Mouse (Mus musculus): Measurements from ENCODE around the gene Ptch1. TPM values are rescaled to one million over a fixed set of nuclear protein-coding genes. Genes with fewer than 3 reads are reported as not detected.

The Ptch1 gene
- polyA plus RNA-seq, 1 experiment: 5.6 TPM

- Histone ChIP-seq H3K4me3 (ENCODE audit: control insufficient read depth, low read depth, low read length) (no peak overlapping the region), H3K4me1 (ENCODE audit: control insufficient read depth, insufficient read depth, low read length) (peaks cover 4% of the 10 kb centered on the region; the same call in 1 of the 2 replicates), H3K27ac (ENCODE audit: control insufficient read depth, insufficient read depth, low read depth, low read length) (no peak overlapping the region)
Observed at GRCm38 (mm10) chr13:63553436-63553835, 20.0 kb downstream of the Ptch1 start.

GRCm38 (mm10) chr13:63552291-63552932 lies 21.0 kb downstream of the Ptch1 start:
- peaks cover 3% of the 10 kb centered on the region; the same call in 1 of the 2 replicates for H3K4me1 ChIP-seq (ENCODE audit: control insufficient read depth, insufficient read depth, low read length)
- H3K4me3 ChIP-seq (ENCODE audit: control insufficient read depth, low read depth, low read length): no peak overlapping the region
- TF ChIP-seq POLR2A (IDR thresholded peaks at IDR 0.05; ENCODE audit: control insufficient read depth, low read depth, low read length): no peak
- TF ChIP-seq CTCF (IDR thresholded peaks at IDR 0.05; ENCODE audit: control insufficient read depth, insufficient read depth, insufficient replicate concordance, low read depth, low read length): no peak
- no peak overlapping the region for H3K27ac ChIP-seq (ENCODE audit: control insufficient read depth, insufficient read depth, low read depth, low read length)
- no peaks in the 10 kb centered on the region for H3K27me3 ChIP-seq (ENCODE audit: control insufficient read depth, insufficient read depth, low read length)
- no peaks in the 10 kb centered on the region for H3K36me3 ChIP-seq (ENCODE audit: control insufficient read depth, insufficient read depth, low read length)

More at GRCm38 (mm10) chr13:63553436-63553835, 20.0 kb downstream of the Ptch1 start:
- Histone ChIP-seq H3K27me3 (ENCODE audit: control insufficient read depth, insufficient read depth, low read length) (no peaks in the 10 kb centered on the region), H3K36me3 (ENCODE audit: control insufficient read depth, insufficient read depth, low read length) (no peaks in the 10 kb centered on the region)
- TF ChIP-seq POLR2A (IDR thresholded peaks at IDR 0.05; ENCODE audit: control insufficient read depth, low read depth, low read length) (no peak), CTCF (IDR thresholded peaks at IDR 0.05; ENCODE audit: control insufficient read depth, insufficient read depth, insufficient replicate concordance, low read depth, low read length) (no peak)

GRCm38 (mm10) chr13:63551552-63552290 lies 21.7 kb downstream of the Ptch1 start:
- TF ChIP-seq CTCF (IDR thresholded peaks at IDR 0.05; ENCODE audit: control insufficient read depth, insufficient read depth, insufficient replicate concordance, low read depth, low read length) (no peak), POLR2A (IDR thresholded peaks at IDR 0.05; ENCODE audit: control insufficient read depth, low read depth, low read length) (no peak)
- H3K4me1 ChIP-seq (ENCODE audit: control insufficient read depth, insufficient read depth, low read length): peaks cover 3% of the 10 kb centered on the region; the same call in 1 of the 2 replicates
- H3K27ac ChIP-seq (ENCODE audit: control insufficient read depth, insufficient read depth, low read depth, low read length): no peak overlapping the region
- H3K36me3 ChIP-seq (ENCODE audit: control insufficient read depth, insufficient read depth, low read length): no peaks in the 10 kb centered on the region
- H3K27me3 ChIP-seq (ENCODE audit: control insufficient read depth, insufficient read depth, low read length): no peaks in the 10 kb centered on the region
- no peak overlapping the region for H3K4me3 ChIP-seq (ENCODE audit: control insufficient read depth, low read depth, low read length)

GRCm38 (mm10) chr13:63550367-63550766 lies 23.0 kb downstream of the Ptch1 start:
- TF ChIP-seq CTCF (IDR thresholded peaks at IDR 0.05; ENCODE audit: control insufficient read depth, insufficient read depth, insufficient replicate concordance, low read depth, low read length) (no peak), POLR2A (IDR thresholded peaks at IDR 0.05; ENCODE audit: control insufficient read depth, low read depth, low read length) (no peak)
- Histone ChIP-seq H3K4me3 (ENCODE audit: control insufficient read depth, low read depth, low read length) (no peak overlapping the region), H3K27ac (ENCODE audit: control insufficient read depth, insufficient read depth, low read depth, low read length) (no peak overlapping the region), H3K36me3 (ENCODE audit: control insufficient read depth, insufficient read depth, low read length) (no peaks in the 10 kb centered on the region), H3K27me3 (ENCODE audit: control insufficient read depth, insufficient read depth, low read length) (no peaks in the 10 kb centered on the region), H3K4me1 (ENCODE audit: control insufficient read depth, insufficient read depth, low read length) (peaks cover 3% of the 10 kb centered on the region; the same call in 1 of the 2 replicates)

GRCm38 (mm10) chr13:63549210-63549609 lies 24.2 kb downstream of the Ptch1 start:
- Histone ChIP-seq H3K4me3 (ENCODE audit: control insufficient read depth, low read depth, low read length) (no peak overlapping the region), H3K27ac (ENCODE audit: control insufficient read depth, insufficient read depth, low read depth, low read length) (no peak overlapping the region), H3K36me3 (ENCODE audit: control insufficient read depth, insufficient read depth, low read length) (no peaks in the 10 kb centered on the region), H3K4me1 (ENCODE audit: control insufficient read depth, insufficient read depth, low read length) (peaks cover 3% of the 10 kb centered on the region; the same call in 1 of the 2 replicates), H3K27me3 (ENCODE audit: control insufficient read depth, insufficient read depth, low read length) (no peaks in the 10 kb centered on the region)
- no peak for TF ChIP-seq POLR2A (IDR thresholded peaks at IDR 0.05; ENCODE audit: control insufficient read depth, low read depth, low read length)
- no peak for TF ChIP-seq CTCF (IDR thresholded peaks at IDR 0.05; ENCODE audit: control insufficient read depth, insufficient read depth, insufficient replicate concordance, low read depth, low read length)

GRCm38 (mm10) chr13:63548571-63548970 lies 24.8 kb downstream of the Ptch1 start:
- TF ChIP-seq POLR2A (IDR thresholded peaks at IDR 0.05; ENCODE audit: control insufficient read depth, low read depth, low read length) (no peak), CTCF (IDR thresholded peaks at IDR 0.05; ENCODE audit: control insufficient read depth, insufficient read depth, insufficient replicate concordance, low read depth, low read length) (no peak)
- Histone ChIP-seq H3K4me1 (ENCODE audit: control insufficient read depth, insufficient read depth, low read length) (peaks cover 3% of the 10 kb centered on the region; the same call in 1 of the 2 replicates), H3K27ac (ENCODE audit: control insufficient read depth, insufficient read depth, low read depth, low read length) (no peak overlapping the region), H3K36me3 (ENCODE audit: control insufficient read depth, insufficient read depth, low read length) (no peaks in the 10 kb centered on the region), H3K27me3 (ENCODE audit: control insufficient read depth, insufficient read depth, low read length) (no peaks in the 10 kb centered on the region), H3K4me3 (ENCODE audit: control insufficient read depth, low read depth, low read length) (no peak overlapping the region)

GRCm38 (mm10) chr13:63545291-63545690 lies 28.1 kb downstream of the Ptch1 start:
- Histone ChIP-seq H3K4me3 (ENCODE audit: control insufficient read depth, low read depth, low read length) (no peak overlapping the region), H3K27me3 (ENCODE audit: control insufficient read depth, insufficient read depth, low read length) (no peaks in the 10 kb centered on the region), H3K36me3 (ENCODE audit: control insufficient read depth, insufficient read depth, low read length) (no peaks in the 10 kb centered on the region), H3K27ac (ENCODE audit: control insufficient read depth, insufficient read depth, low read depth, low read length) (no peak overlapping the region), H3K4me1 (ENCODE audit: control insufficient read depth, insufficient read depth, low read length) (peaks cover 3% of the 10 kb centered on the region; the same call in 1 of the 2 replicates)
- TF ChIP-seq POLR2A (IDR thresholded peaks at IDR 0.05; ENCODE audit: control insufficient read depth, low read depth, low read length): no peak
- no peak for TF ChIP-seq CTCF (IDR thresholded peaks at IDR 0.05; ENCODE audit: control insufficient read depth, insufficient read depth, insufficient replicate concordance, low read depth, low read length)
